Mouse (Mus musculus) C2C12 (cell line): Measurements from ENCODE around the gene Ccdc54.

Experiments
- CEBPB ChIP-seq: IDR thresholded peaks from one replicate; pipeline ENCODE4 v1.6.1; 2011; ENCODE audit warnings: low read depth, mild to moderate bottlenecking, control low read depth, moderate library complexity
- CTCF ChIP-seq: IDR thresholded peaks from one replicate; pipeline ENCODE4 v1.5.1; 2011; ENCODE audit not compliant: control insufficient read depth, insufficient read depth, insufficient read length
- FOSL1 ChIP-seq: IDR thresholded peaks from one replicate; pipeline ENCODE4 v1.8.0; 2011; ENCODE audit warnings: mild to moderate bottlenecking, low read length; ENCODE audit not compliant: poor library complexity, insufficient read depth, severe bottlenecking
- MAX ChIP-seq: IDR thresholded peaks from one replicate; pipeline ENCODE4 v1.6.1; 2011; ENCODE audit warnings: mild to moderate bottlenecking, control low read depth
- MYOD1 ChIP-seq: IDR thresholded peaks from one replicate; pipeline ENCODE4 v1.6.1; 2011; ENCODE audit warnings: low read depth; ENCODE audit not compliant: control insufficient read depth, insufficient read length
- MYOG ChIP-seq: IDR thresholded peaks from one replicate; pipeline ENCODE4 v1.6.1; 2011; ENCODE audit not compliant: control insufficient read depth, insufficient read length; ENCODE audit errors: extremely low read depth
- USF1 ChIP-seq: IDR thresholded peaks from one replicate; pipeline ENCODE4 v1.6.1; 2011; ENCODE audit warnings: low read depth, mild to moderate bottlenecking, control low read depth, moderate library complexity

DNA sequence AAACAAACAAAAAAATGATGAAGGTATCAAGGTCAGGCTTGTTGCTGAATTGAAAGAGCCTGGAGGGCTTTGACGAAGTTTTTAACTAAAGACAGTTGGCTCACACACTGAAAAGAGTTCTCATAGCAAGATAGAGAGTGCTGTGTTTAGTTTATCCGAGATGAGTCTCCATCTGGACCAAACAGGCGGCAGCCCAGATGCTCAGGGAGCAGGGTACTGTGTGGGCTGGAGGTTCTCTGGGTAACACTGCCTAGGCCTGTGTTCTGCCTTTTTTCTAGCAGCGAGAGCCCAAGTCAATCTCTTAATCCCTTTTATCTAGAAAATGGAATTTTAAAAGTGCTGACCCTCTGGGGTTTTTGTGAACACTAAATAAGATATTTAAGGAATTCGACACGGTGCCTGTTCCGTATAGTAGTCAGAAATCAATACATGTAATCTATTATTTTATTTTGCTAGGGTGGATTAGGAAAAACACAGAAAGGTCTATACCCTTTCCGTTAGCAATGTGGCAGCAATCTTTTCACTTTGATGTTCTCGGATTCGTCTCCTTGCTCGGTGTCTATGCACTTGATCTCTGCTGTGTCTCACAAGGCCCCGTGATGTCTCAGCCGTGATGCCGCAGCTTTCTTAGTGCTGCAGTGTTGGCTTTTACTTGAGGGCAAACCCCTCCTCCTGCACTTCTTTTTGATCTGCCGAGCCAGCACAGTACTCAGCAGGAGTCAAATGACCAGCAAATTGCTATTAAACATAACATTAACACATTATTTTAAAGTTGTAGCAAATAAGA lies 17.0 kb upstream of the Ccdc54 start:
- no peak for TF ChIP-seq CTCF
- TF ChIP-seq USF1: no peak
- TF ChIP-seq MAX: no peak
- no peak for TF ChIP-seq CEBPB
- no peak for TF ChIP-seq MYOG
- no peak for TF ChIP-seq MYOD1
- no peak for TF ChIP-seq FOSL1
